Comparison of ENCODE assay signal across 16 mouse cellular contexts in genomic region chr2:19660875-19661274, GRCm38 (mm10). TPM values are rescaled to one million over a fixed set of nuclear protein-coding genes. Genes with fewer than 3 reads are reported as not detected.
A peak's percentile ranks its signal among the peaks of the same experiment; 100 is the strongest.
DNase-seq lines count a peak whose midpoint lies in the region; ATAC-seq and TF ChIP-seq lines count a peak whose summit lies in the region.
"Had no signal": no experiment of that assay in that cellular context is flagged by ENCODE, and none has a peak within 500 bp of the region (broad histone marks: within the 10 kb centered on the region; RNA-seq: fewer than 3 reads in every experiment).

No protein-coding gene starts in this region.

- H3K9me3 ChIP-seq in forebrain, embryonic 16.5 days (ENCODE audit: control insufficient read depth, low read length), result no peaks in the 10 kb centered on the region
- no peaks in the 10 kb centered on the region for H3K9me3 ChIP-seq in forebrain, embryonic 11.5 days (ENCODE audit: control insufficient read depth, low read length)
- H3K9me3 ChIP-seq in heart, embryonic 14.5 days (ENCODE audit: control insufficient read depth, low read length), result no peaks in the 10 kb centered on the region
- no peaks in the 10 kb centered on the region for H3K9me3 ChIP-seq in lung, embryonic 14.5 days (ENCODE audit: low read depth, low read length)
- H3K9me3 ChIP-seq: stomach, embryonic 15.5 days had no signal

- peaks cover 4% of the 10 kb centered on the region; the same call in 1 of the 2 replicates for H3K27me3 ChIP-seq in forebrain, embryonic 16.5 days (replicated peaks; ENCODE audit: control insufficient read depth, insufficient read depth, low read length)
- H3K27me3 ChIP-seq in forebrain, embryonic 11.5 days (ENCODE audit: control insufficient read depth, insufficient read depth, low read length), result peaks cover 14% of the 10 kb centered on the region
- no peaks in the 10 kb centered on the region for H3K27me3 ChIP-seq in heart, embryonic 14.5 days (ENCODE audit: control insufficient read depth, insufficient read depth, low read length)
- no peaks in the 10 kb centered on the region for H3K27me3 ChIP-seq in lung, embryonic 14.5 days (ENCODE audit: insufficient read depth, low read length)

- TF ChIP-seq POLR2A in cortical plate, adult 2 months (IDR thresholded peaks at IDR 0.05; ENCODE audit: extremely low read depth, insufficient read depth, low read length), result no peak

- peaks cover 29% of the 10 kb centered on the region for H3K4me1 ChIP-seq in forebrain, embryonic 16.5 days (replicated peaks; ENCODE audit: control insufficient read depth, insufficient read depth, low read length)
- H3K4me1 ChIP-seq in forebrain, embryonic 11.5 days (replicated peaks; ENCODE audit: control insufficient read depth, insufficient read depth, low read length), result peaks cover 7% of the 10 kb centered on the region
- H3K4me1 ChIP-seq in heart, embryonic 14.5 days (ENCODE audit: control insufficient read depth in 2 of 2, insufficient read depth in 2 of 2, low read length in 2 of 2), result peaks cover 7 to 26% of the 10 kb centered on the region in 2 experiments
- peaks cover 9% of the 10 kb centered on the region for H3K4me1 ChIP-seq in lung, embryonic 14.5 days (ENCODE audit: insufficient read depth)
- no peaks in the 10 kb centered on the region; the same call in 1 of the 2 replicates for H3K4me1 ChIP-seq in cortical plate, adult 2 months (ENCODE audit: control insufficient read depth, insufficient read depth, low read length)

- H3K36me3 ChIP-seq in forebrain, embryonic 16.5 days (ENCODE audit: control insufficient read depth, insufficient read depth), result no peaks in the 10 kb centered on the region
- H3K36me3 ChIP-seq in forebrain, embryonic 11.5 days (ENCODE audit: control insufficient read depth, insufficient read depth, low read length), result no peaks in the 10 kb centered on the region
- no peaks in the 10 kb centered on the region for H3K36me3 ChIP-seq in heart, embryonic 14.5 days (ENCODE audit: control insufficient read depth, insufficient read depth, low read length)
- no peaks in the 10 kb centered on the region for H3K36me3 ChIP-seq in lung, embryonic 14.5 days (ENCODE audit: insufficient read depth)
- H3K36me3 ChIP-seq: stomach, embryonic 15.5 days had no signal

- H3K4me3 ChIP-seq in forebrain, embryonic 16.5 days (replicated peaks; ENCODE audit: low read length), result no peak overlapping the region
- H3K4me3 ChIP-seq in forebrain, embryonic 11.5 days (ENCODE audit: low read depth, low read length), result no peak overlapping the region
- peak overlapping the region; percentile 13 to 95; a peak in 3 of 4 replicates for H3K4me3 ChIP-seq in heart, embryonic 14.5 days (ENCODE audit: control insufficient read depth in 1 of 2, insufficient read depth in 1 of 2, low read depth in 1 of 2, low read length in 2 of 2)
- H3K4me3 ChIP-seq in lung, embryonic 14.5 days (ENCODE audit: low read depth, low read length), result peak overlapping the region; percentile 79
- H3K4me3 ChIP-seq in cortical plate, adult 2 months (ENCODE audit: insufficient read depth, low read length), result peak overlapping the region; percentile 61; the same call in 1 of the 2 replicates
- H3K4me3 ChIP-seq: stomach, embryonic 15.5 days had no signal

- TF ChIP-seq CTCF in lung, embryonic 14.5 days (IDR thresholded peaks at IDR 0.05; ENCODE audit: low read depth), result peak; percentile 21; the same call in 1 of the 2 replicates
- no peak for TF ChIP-seq CTCF in cortical plate, adult 2 months (IDR thresholded peaks at IDR 0.05; ENCODE audit: extremely low read depth, insufficient read depth, low read length)

- intact Hi-C loops in heart, postnatal 25 days (cut with DNase I), result loop anchor here (5.0 kb wide), 2 partner anchors 41 to 66 kb away; no protein-coding TSS in a partner anchor

- 0 out of 2 replicates have a peak overlapping the region, but pooled peaks have one; percentile 2 for H3K4me2 ChIP-seq in forebrain, embryonic 16.5 days (ENCODE audit: low read length)
- no peak overlapping the region for H3K4me2 ChIP-seq in forebrain, embryonic 11.5 days (ENCODE audit: low read depth, low read length, severe bottlenecking)
- H3K4me2 ChIP-seq in heart, embryonic 14.5 days (ENCODE audit: low read length), result peak overlapping the region; percentile 79
- peak overlapping the region; percentile 52 for H3K4me2 ChIP-seq in lung, embryonic 14.5 days
- H3K4me2 ChIP-seq: stomach, embryonic 15.5 days had no signal

- H3K9ac ChIP-seq in forebrain, embryonic 16.5 days (replicated peaks; ENCODE audit: low read depth, low read length), result no peak overlapping the region
- no peak overlapping the region for H3K9ac ChIP-seq in forebrain, embryonic 11.5 days (ENCODE audit: low read length)
- H3K9ac ChIP-seq in heart, embryonic 14.5 days (ENCODE audit: low read length), result peak overlapping the region; percentile 97
- H3K9ac ChIP-seq in lung, embryonic 14.5 days, result peak overlapping the region; percentile 26; the same call in 1 of the 2 replicates
- H3K9ac ChIP-seq: stomach, embryonic 15.5 days had no signal

- no peak for ATAC-seq in forebrain, embryonic 16.5 days
- ATAC-seq in forebrain, embryonic 11.5 days (replicated peaks; ENCODE audit: low FRiP score), result no peak
- ATAC-seq in heart, embryonic 14.5 days (ENCODE audit: insufficient number of reproducible peaks, insufficient read depth, low FRiP score, low read depth), result no peak
- no peak for ATAC-seq in lung, embryonic 14.5 days (ENCODE audit: insufficient read depth)

- H3K27ac ChIP-seq in forebrain, embryonic 16.5 days (ENCODE audit: low read length), result no peak overlapping the region
- H3K27ac ChIP-seq in forebrain, embryonic 11.5 days (ENCODE audit: low read depth, low read length), result no peak overlapping the region
- H3K27ac ChIP-seq in heart, embryonic 14.5 days (replicated peaks in 1 of 2; ENCODE audit: control insufficient read depth in 1 of 2, insufficient read depth in 1 of 2, low read depth in 2 of 2, low read length in 2 of 2), result no peak overlapping the region
- H3K27ac ChIP-seq in lung, embryonic 14.5 days (ENCODE audit: low read depth), result no peak overlapping the region
- H3K27ac ChIP-seq in cortical plate, adult 2 months (ENCODE audit: insufficient read depth, low read length), result no peak overlapping the region
- H3K27ac ChIP-seq: stomach, embryonic 15.5 days had no signal

- no peak for DNase-seq in forebrain, embryonic 11.5 days (ENCODE audit: low spot score)
- DNase-seq in heart, postnatal 25 days (ENCODE audit: low spot score), result no peak
- DNase-seq in lung, embryonic 14.5 days, result peak; percentile 69
- DNase-seq in lung, postnatal 14 days, result no peak
- DNase-seq in right cerebral cortex, postnatal 36 days (ENCODE audit: low spot score in 2 of 2), result no peak
- DNase-seq: B cell, adult 2 months; cerebellum, adult 11-12 months; gastrocnemius, postnatal 36 days; kidney, adult 9 months; lung, adult 18-20 months; right cerebral cortex, adult 18-20 months; spleen, adult 18-20 months had no signal

RNA-seq across cellular contexts. Expression of gene Otud1, which starts 3.3 kb away (rescaled TPM):
- 1.6 and 2.1 TPM in 2 replicates for polyA plus RNA-seq in forebrain, embryonic 16.5 days (2015; fragmentation: Nextera tagmentation; extraction: Ambion mirVana)
- 0.80 and 1.00 TPM in 2 replicates for polyA plus RNA-seq in forebrain, embryonic 11.5 days (2014; fragmentation: Nextera tagmentation; extraction: Ambion mirVana)
- 15.0 and 16.4 TPM in 2 replicates for polyA plus RNA-seq in heart, embryonic 14.5 days (2014; fragmentation: Nextera tagmentation; extraction: Ambion mirVana)
- 10 to 100 TPM; 18.9 to 21.0 TPM for total RNA-seq in heart, postnatal 25 days (2021)
- polyA plus RNA-seq in lung, embryonic 14.5 days (2014; fragmentation: Nextera tagmentation; extraction: Ambion mirVana), result 8.9 and 9.5 TPM in 2 replicates
- 10.3 and 12.5 TPM in 2 replicates for polyA plus RNA-seq in cortical plate, adult 2 months (2012; rRNA removed)

Comparison
In these comparisons a context has a peak if more than half of its experiments do, and no peak if none do; other contexts are left out.
1. H3K4me3 ChIP-seq: peak in heart, embryonic 14.5 days (2 of 2), lung, embryonic 14.5 days (single experiment) and cortical plate, adult 2 months (single experiment); none in forebrain, embryonic 16.5 days (single experiment) and forebrain, embryonic 11.5 days (single experiment).
2. H3K9ac ChIP-seq: peak in heart, embryonic 14.5 days (single experiment) and lung, embryonic 14.5 days (single experiment); none in forebrain, embryonic 16.5 days (single experiment) and forebrain, embryonic 11.5 days (single experiment).